Mouse (Mus musculus) adrenal gland, adult 8-10 months (tissue): ENCODE measurements around the gene Nsg2. TPM values are rescaled to one million over a fixed set of nuclear protein-coding genes. Genes with fewer than 3 reads are reported as not detected.

Source experiments
- DNase-seq: peaks from one replicate; pipeline ENCODE4 v3.0.0; 2022
- total RNA-seq, 4 experiments: library from RNA; stranded (reverse); gene quantifications; 2 replicates each; pipeline ENCODE4 v1.2.4; 2022

The Nsg2 gene
- total RNA-seq, 4 experiments from 2014 or later = 37.1 to 76.7 (median 48.5) TPM

GRCm38 (mm10) chr11:32087376-32087775, 87.1 kb downstream of the Nsg2 start:
- DNase-seq = no peak

GRCm38 (mm10) chr11:32087779-32088442, 87.6 kb downstream of the Nsg2 start:
- no peak for DNase-seq

DNA sequence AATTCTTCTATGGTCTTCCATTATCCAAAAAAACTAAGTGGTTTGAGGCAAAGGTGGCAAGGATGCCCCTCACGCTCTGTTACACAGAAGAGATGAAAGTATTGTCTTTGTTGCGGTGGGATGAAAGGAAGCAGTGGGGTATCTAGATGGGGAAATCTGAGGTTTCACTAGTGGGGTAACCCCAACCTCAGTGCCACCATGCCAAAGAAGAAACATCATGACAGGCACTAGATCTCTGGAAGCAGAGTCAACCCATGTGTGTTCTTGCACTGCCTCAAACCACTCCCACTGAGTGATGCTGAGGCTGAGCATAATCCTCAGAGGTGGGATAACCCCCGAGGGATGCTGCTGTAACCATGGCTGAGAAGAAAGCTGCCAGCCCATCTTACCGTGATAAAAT, 95.5 kb downstream of the Nsg2 start:
- no peak for DNase-seq

DNA sequence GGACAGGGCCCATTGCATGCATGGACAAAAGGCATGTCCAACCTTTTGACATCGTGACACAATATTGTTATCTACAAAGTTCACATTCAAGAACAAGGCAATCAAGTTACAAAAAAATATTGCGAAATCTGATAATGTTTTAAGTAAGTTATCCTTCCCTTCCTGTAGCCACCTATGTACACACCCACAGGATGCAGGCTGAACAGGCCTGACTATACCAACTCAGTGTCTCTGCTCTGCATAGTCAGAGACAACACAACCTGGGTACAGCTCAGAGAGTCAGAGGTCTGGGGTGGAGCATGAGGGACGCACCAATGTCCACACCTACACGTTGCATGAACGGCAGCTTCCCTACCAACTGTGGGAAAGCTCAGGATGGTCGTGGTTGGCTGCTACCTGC, 96.1 kb downstream of the Nsg2 start:
- DNase-seq = no peak

GRCm38 (mm10) chr11:32101059-32101632, 100.9 kb downstream of the Nsg2 start:
- DNase-seq = no peak

- no peak for DNase-seq
These were observed 102.7 kb downstream of the Nsg2 start for GRCm38 (mm10) chr11:32102976-32103375.

- DNase-seq = no peak
These were observed 104.3 kb downstream of the Nsg2 start for GRCm38 (mm10) chr11:32104406-32105116.

DNA sequence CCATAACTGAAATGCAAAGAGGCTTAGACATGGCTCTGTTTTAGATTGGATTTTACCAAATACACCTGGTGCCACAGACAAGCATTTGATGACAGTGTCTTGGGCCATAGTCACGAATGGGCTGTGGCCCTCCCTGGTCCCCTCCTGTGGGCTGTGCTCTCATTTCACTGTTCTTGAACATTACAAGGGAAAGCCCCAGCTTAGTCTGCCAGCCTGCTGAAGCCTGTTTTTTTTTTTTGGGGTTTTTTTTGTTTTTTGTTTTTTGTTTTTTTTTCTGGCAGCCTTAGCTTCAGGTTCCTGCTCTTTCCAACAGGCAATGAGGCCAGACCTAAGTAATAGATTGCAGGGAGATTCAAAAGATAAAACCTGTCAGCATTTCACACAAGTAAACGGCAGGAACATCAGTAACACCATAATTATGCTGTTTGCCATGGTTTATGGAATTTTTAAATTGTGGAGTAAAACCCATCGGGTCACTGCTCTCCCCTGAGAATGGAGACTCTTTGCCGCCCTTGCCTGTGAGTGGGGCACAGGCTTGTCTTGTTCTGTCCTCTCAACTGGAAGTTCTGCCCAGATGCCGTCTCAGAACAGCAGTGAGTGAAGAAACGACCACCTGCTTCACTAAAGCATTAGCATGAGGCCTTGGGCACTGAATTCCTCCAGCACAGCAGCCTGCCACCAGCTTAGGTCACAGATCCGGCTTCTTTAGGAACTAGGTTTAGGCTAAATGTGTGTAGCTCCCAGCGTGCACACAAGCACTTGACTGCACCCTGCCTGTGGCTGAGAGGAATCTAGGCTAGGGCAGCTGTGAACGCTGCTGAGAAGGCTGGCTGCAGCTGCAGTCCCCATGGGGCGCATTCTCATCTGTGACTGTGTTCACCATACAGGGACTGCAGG, 105.7 kb downstream of the Nsg2 start:
- DNase-seq = no peak

DNA sequence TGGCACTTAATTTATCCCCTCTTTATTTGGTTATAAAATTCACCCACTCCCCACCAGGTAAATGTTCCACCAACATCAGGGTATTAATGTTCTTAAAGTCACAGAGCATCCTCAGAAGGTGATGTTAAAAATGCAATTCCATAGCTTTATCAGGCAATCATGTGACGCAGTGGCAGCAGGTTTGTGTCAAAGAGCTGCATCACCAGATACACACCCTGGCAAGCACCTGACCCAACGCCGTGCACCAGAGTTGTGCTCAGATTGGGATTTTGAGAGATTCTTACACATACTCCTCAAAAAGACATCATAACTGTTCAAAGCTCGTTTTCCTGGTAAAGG, 106.4 kb downstream of the Nsg2 start:
- no peak for DNase-seq

GRCm38 (mm10) chr11:32108441-32108840, 108.2 kb downstream of the Nsg2 start:
- no peak for DNase-seq

Other genes with a start within 250 kb of the Nsg2 start
- gene Cpeb4, start 128.3 kb upstream of the Nsg2 start, total RNA-seq = 100 to 1,000 TPM in 3 of 4 experiments, 10 to 100 TPM in 1; 96.9 to 175 (median 107) TPM
- gene 4930524B15Rik, start 34.9 kb upstream of the Nsg2 start, total RNA-seq = not detected
- gene Il9r, start 199.8 kb downstream of the Nsg2 start, total RNA-seq = under 1 TPM in 3 of 4 experiments, not detected in 1; 0.42 to 0.71 (median 0.62) TPM
- gene Snrnp25, start 205.0 kb downstream of the Nsg2 start, total RNA-seq = 10 to 100 TPM; 12.7 to 21.5 (median 18.0) TPM
- 10 to 100 TPM; 24.5 to 40.0 (median 33.1) TPM for gene Rhbdf1, start 221.8 kb downstream of the Nsg2 start, total RNA-seq
- gene Mpg, start 226.0 kb downstream of the Nsg2 start, total RNA-seq = 10 to 100 TPM; 18.2 to 41.0 (median 33.3) TPM